Mouse (Mus musculus) erythroblast, embryonic 14.5 days (primary cell): ENCODE results near the gene Meis2. TPM values are rescaled to one million over a fixed set of nuclear protein-coding genes. Genes with fewer than 3 reads are reported as not detected.

Source experiments
- H3K27me3 ChIP-seq: 2 replicates; pipeline ENCODE4 v1.6.1; 2012; ENCODE audit warnings: inconsistent platforms; ENCODE audit not compliant: control insufficient read depth
- H3K36me3 ChIP-seq: 2 replicates; pipeline ENCODE4 v1.6.1; 2012; ENCODE audit warnings: mild to moderate bottlenecking, inconsistent platforms; ENCODE audit not compliant: control insufficient read depth
- H3K4me1 ChIP-seq: 2 replicates; pipeline ENCODE4 v1.6.1; 2012; ENCODE audit warnings: inconsistent platforms; ENCODE audit not compliant: control insufficient read depth
- H3K4me3 ChIP-seq: replicated peaks from 2 replicates; pipeline ENCODE3; 2012; ENCODE audit warnings: moderate library complexity, mild to moderate bottlenecking, inconsistent platforms
- H3K9me3 ChIP-seq: 2 replicates; pipeline ENCODE4 v1.6.1; 2012; ENCODE audit warnings: low read length, inconsistent platforms, mixed read lengths; ENCODE audit not compliant: control insufficient read depth
- GATA1 ChIP-seq: IDR thresholded peaks from 2 replicates; pipeline ENCODE4 v1.6.1; 2012; ENCODE audit warnings: low read length, inconsistent platforms, mixed read lengths
- TAL1 ChIP-seq: IDR thresholded peaks from 3 replicates; pipeline ENCODE4 v1.6.1; 2012; ENCODE audit warnings: low read length, inconsistent platforms, mixed read lengths
- polyA plus RNA-seq: library from polyadenylated mRNA; stranded (reverse); fragments of >175 nt; gene quantifications from 2 replicates; pipeline ENCODE4 v1.2.3, GENCODE M21; 2012

Meis2 gene
- polyA plus RNA-seq, 1 experiment: not detected

GRCm38 (mm10) chr2:115910217-115910616, 155.4 kb downstream of the Meis2 start:
- Histone ChIP-seq H3K27me3 (no peaks in the 10 kb centered on the region), H3K36me3 (no peaks in the 10 kb centered on the region), H3K4me3 (no peak overlapping the region), H3K4me1 (no peaks in the 10 kb centered on the region), H3K9me3 (no peaks in the 10 kb centered on the region)
- TF ChIP-seq GATA1 (no peak), TAL1 (no peak)

GRCm38 (mm10) chr2:115901007-115901406, 164.6 kb downstream of the Meis2 start:
- no peaks in the 10 kb centered on the region for H3K4me1 ChIP-seq
- H3K9me3 ChIP-seq: no peaks in the 10 kb centered on the region
- H3K36me3 ChIP-seq: no peaks in the 10 kb centered on the region
- H3K27me3 ChIP-seq: no peaks in the 10 kb centered on the region
- no peak overlapping the region for H3K4me3 ChIP-seq
- TF ChIP-seq GATA1 (no peak), TAL1 (no peak)

- no peaks in the 10 kb centered on the region for H3K27me3 ChIP-seq
- no peak for TF ChIP-seq TAL1
- no peak for TF ChIP-seq GATA1
- H3K4me1 ChIP-seq: no peaks in the 10 kb centered on the region
- H3K4me3 ChIP-seq: no peak overlapping the region
- H3K36me3 ChIP-seq: no peaks in the 10 kb centered on the region
- H3K9me3 ChIP-seq: no peaks in the 10 kb centered on the region
Observed at GRCm38 (mm10) chr2:115897559-115897958, 168.1 kb downstream of the Meis2 start.

DNA sequence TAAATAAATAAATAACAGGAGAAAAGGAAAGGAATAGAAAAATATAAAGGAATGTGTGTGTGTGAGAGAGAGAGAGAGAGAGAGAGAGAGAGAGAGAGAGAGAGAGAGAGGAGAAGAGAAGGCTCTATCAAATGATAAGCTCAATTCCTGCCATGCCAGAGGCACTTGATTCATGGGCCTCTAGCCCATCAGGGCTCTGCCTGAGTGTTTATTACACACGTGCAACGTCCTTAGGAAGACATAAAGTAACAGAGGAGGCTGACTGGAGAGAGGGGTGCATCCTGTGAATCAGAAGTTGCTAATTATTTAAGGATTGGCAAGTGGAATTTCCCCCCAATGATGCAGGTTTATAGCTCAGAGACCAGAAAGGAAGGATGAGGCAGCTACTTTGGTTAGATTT, 168.6 kb downstream of the Meis2 start:
- no peaks in the 10 kb centered on the region for H3K36me3 ChIP-seq
- no peaks in the 10 kb centered on the region for H3K27me3 ChIP-seq
- TF ChIP-seq TAL1: no peak
- TF ChIP-seq GATA1: no peak
- no peaks in the 10 kb centered on the region for H3K9me3 ChIP-seq
- no peaks in the 10 kb centered on the region for H3K4me1 ChIP-seq
- H3K4me3 ChIP-seq: no peak overlapping the region

DNA sequence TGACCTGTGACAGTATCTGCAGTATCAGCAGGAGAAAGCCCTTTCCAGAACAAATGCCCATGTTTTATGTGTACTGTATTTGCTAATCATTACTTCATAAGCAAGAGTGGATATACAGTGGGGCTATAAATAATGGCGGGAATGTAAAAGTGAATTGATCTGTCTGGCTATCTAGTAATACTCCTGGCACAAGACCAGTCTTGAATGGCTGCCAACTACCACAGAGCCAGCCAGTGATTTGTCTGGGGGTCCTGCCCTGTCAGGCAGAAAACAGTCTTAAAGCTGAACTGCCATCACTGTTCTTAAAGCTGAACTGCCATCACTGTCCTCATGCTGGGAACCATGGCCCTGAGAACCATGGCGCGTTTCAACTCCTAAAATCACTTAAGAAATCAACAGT, 169.9 kb downstream of the Meis2 start:
- no peaks in the 10 kb centered on the region for H3K4me1 ChIP-seq
- H3K36me3 ChIP-seq: no peaks in the 10 kb centered on the region
- no peaks in the 10 kb centered on the region for H3K9me3 ChIP-seq
- H3K27me3 ChIP-seq: no peaks in the 10 kb centered on the region
- no peak overlapping the region for H3K4me3 ChIP-seq
- TF ChIP-seq TAL1 (no peak), GATA1 (no peak)

DNA sequence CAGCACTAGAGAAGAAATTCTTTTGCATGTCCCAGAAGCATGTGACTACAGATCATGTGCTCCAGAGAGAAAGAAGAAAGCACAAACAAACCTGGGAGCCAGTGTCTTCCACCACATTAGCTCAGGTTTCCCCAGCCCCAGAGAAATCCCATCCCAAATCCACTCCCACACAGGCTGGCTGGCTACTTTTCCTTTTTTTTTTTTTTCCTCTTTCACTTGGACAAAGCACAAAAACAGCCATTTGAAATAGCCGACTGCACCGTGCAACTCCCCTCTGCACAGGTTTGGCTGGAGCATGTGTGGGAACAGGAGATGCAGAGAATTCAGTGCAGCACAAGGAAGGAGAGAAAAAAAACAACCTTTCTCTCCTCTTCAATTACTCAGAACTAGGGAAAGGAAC, 170.4 kb downstream of the Meis2 start:
- Histone ChIP-seq H3K27me3 (no peaks in the 10 kb centered on the region), H3K4me1 (no peaks in the 10 kb centered on the region), H3K9me3 (no peaks in the 10 kb centered on the region), H3K4me3 (no peak overlapping the region), H3K36me3 (no peaks in the 10 kb centered on the region)
- TF ChIP-seq TAL1 (no peak), GATA1 (no peak)

GRCm38 (mm10) chr2:115893113-115893512, 172.5 kb downstream of the Meis2 start:
- Histone ChIP-seq H3K36me3 (no peaks in the 10 kb centered on the region), H3K4me1 (no peaks in the 10 kb centered on the region), H3K4me3 (no peak overlapping the region), H3K27me3 (no peaks in the 10 kb centered on the region), H3K9me3 (no peaks in the 10 kb centered on the region)
- TF ChIP-seq GATA1 (no peak), TAL1 (no peak)

DNA sequence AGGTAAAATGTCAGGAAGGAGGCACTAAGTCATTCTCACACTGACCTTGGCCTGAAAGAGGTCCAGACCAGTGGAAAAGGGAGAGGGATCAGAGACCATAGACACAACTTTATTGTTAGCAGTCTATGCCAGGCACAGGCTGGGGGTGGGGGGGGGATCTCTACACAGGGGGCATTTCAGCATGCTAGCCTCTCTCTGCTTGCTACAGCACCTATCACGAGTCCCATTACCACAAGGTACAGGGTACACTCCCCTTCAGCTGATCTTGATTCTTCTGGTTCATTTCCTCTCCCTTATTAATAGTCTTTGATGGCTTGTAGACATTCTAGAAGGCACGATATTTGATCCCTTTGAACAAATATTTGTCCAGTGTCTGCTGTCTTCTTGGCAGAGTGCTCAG, 174.9 kb downstream of the Meis2 start:
- no peaks in the 10 kb centered on the region for H3K27me3 ChIP-seq
- TF ChIP-seq GATA1 (no peak), TAL1 (no peak)
- H3K4me3 ChIP-seq: no peak overlapping the region
- H3K9me3 ChIP-seq: no peaks in the 10 kb centered on the region
- H3K36me3 ChIP-seq: no peaks in the 10 kb centered on the region
- H3K4me1 ChIP-seq: no peaks in the 10 kb centered on the region

DNA sequence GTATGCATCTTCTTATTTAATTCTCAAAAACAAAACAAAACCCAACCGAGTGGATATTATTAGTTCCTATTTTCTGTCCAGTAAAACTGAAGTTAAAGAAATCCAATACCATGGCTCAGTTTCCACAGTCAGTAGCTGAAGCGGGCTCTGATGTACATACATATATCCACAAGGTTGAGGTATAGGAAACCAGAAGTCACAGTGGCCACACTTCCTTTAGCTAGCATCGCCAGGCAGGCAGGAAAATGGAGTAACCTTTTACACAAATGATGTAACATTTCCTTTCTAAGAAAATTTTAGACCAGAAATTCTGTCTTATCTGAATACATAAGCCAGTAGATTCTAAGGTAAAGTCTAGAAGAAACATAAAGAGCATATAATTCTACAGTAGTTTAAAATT, 175.6 kb downstream of the Meis2 start:
- TF ChIP-seq TAL1 (no peak), GATA1 (no peak)
- no peaks in the 10 kb centered on the region for H3K27me3 ChIP-seq
- H3K4me1 ChIP-seq: no peaks in the 10 kb centered on the region
- no peak overlapping the region for H3K4me3 ChIP-seq
- no peaks in the 10 kb centered on the region for H3K9me3 ChIP-seq
- no peaks in the 10 kb centered on the region for H3K36me3 ChIP-seq

DNA sequence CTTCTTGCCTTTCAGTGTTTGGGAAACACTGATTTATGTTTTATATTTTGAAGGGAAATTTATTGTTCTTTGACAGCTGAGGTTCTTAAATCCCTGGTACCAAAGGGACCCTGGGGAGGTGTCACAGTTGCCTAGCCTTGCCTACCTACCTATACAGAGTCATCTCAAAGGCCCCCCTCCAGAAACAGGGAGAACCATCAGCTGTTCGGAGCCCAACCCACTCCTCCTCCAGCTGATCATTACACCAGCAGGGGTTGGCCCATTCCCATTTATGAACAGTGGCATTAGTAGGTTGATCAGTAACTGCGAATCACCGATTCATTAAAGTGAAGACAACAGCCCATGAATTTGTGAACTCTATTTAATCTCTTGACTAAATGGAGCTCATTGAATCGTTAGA, 176.4 kb downstream of the Meis2 start:
- TF ChIP-seq GATA1: no peak
- TF ChIP-seq TAL1: no peak

More for the DNA sequence above, 176.4 kb downstream of the Meis2 start:
- Histone ChIP-seq H3K36me3 (no peaks in the 10 kb centered on the region), H3K27me3 (no peaks in the 10 kb centered on the region), H3K4me1 (no peaks in the 10 kb centered on the region), H3K4me3 (no peak overlapping the region), H3K9me3 (no peaks in the 10 kb centered on the region)
